ENCODE assay signal across 8 mouse cellular contexts in genomic region chr6:55396176-55396575, GRCm38 (mm10). TPM values are rescaled to one million over a fixed set of nuclear protein-coding genes. Genes with fewer than 3 reads are reported as not detected.
DNase-seq lines count a peak whose midpoint lies in the region; ATAC-seq and TF ChIP-seq lines count a peak whose summit lies in the region.

No protein-coding gene starts in this region.

- H3K4me1 ChIP-seq in liver, postnatal 0 days (ENCODE audit: insufficient read depth), result no peaks in the 10 kb centered on the region
- peaks cover 40% of the 10 kb centered on the region for H3K4me1 ChIP-seq in midbrain, embryonic 13.5 days (replicated peaks)

- WGBS in liver, postnatal 0 days (ENCODE audit: insufficient replicate concordance), result 43% methylated on average over 3 of the region's 3 CpGs
- 49% methylated on average over 3 of the region's 3 CpGs for WGBS in midbrain, embryonic 13.5 days

- 0 out of 2 replicates have a peak, but pooled peaks have one; percentile 11 for TF ChIP-seq CTCF in liver, postnatal 0 days (IDR thresholded peaks at IDR 0.05; ENCODE audit: low read depth)

- no peaks in the 10 kb centered on the region for H3K27me3 ChIP-seq in liver, postnatal 0 days (ENCODE audit: insufficient read depth, low read length)
- no peaks in the 10 kb centered on the region for H3K27me3 ChIP-seq in midbrain, embryonic 13.5 days

- H3K27ac ChIP-seq in liver, postnatal 0 days (ENCODE audit: low read depth), result no peak overlapping the region
- 0 out of 2 replicates have a peak overlapping the region, but pooled peaks have one; percentile 26 for H3K27ac ChIP-seq in midbrain, embryonic 13.5 days

- no peak for DNase-seq in liver, postnatal 0 days
- DNase-seq in liver, result no peak
- peak; percentile 54 for DNase-seq in embryo, embryonic 11 days
- peak; percentile 52 to 58 for DNase-seq in heart, postnatal 14 days
- peak; percentile 47 to 57 for DNase-seq in layer of hippocampus, postnatal 10 days (ENCODE audit: low spot score in 2 of 2)
- no peak for DNase-seq in spleen, postnatal 36 days (ENCODE audit: low spot score in 2 of 2)
- no peak for DNase-seq in thymus, postnatal 25 days

- no peaks in the 10 kb centered on the region for H3K9me3 ChIP-seq in liver, postnatal 0 days (ENCODE audit: low read length)
- no peaks in the 10 kb centered on the region for H3K9me3 ChIP-seq in midbrain, embryonic 13.5 days

- no peak overlapping the region for H3K4me2 ChIP-seq in liver, postnatal 0 days (ENCODE audit: low read depth, low read length)
- no peak overlapping the region for H3K4me2 ChIP-seq in midbrain, embryonic 13.5 days (replicated peaks)

- H3K36me3 ChIP-seq in liver, postnatal 0 days (replicated peaks; ENCODE audit: insufficient read depth, low read length), result no peaks in the 10 kb centered on the region
- H3K36me3 ChIP-seq in midbrain, embryonic 13.5 days, result no peaks in the 10 kb centered on the region

- H3K9ac ChIP-seq in liver, postnatal 0 days (replicated peaks), result no peak overlapping the region
- no peak overlapping the region for H3K9ac ChIP-seq in midbrain, embryonic 13.5 days (replicated peaks)

- no peak for ATAC-seq in liver, postnatal 0 days
- 0 out of 2 replicates have a peak, but pooled peaks have one; percentile 31 for ATAC-seq in midbrain, embryonic 13.5 days

- H3K4me3 ChIP-seq in liver, postnatal 0 days (ENCODE audit: low read depth, low read length), result no peak overlapping the region
- no peak overlapping the region for H3K4me3 ChIP-seq in midbrain, embryonic 13.5 days (replicated peaks)

- intact Hi-C loops in heart, postnatal 14 days (cut with DNase I), result loop anchor here (10.0 kb wide), 1 partner anchor 549 kb away; no protein-coding TSS in a partner anchor

- TF ChIP-seq EP300 in liver, postnatal 0 days (IDR thresholded peaks at IDR 0.05; ENCODE audit: low read depth), result no peak

RNA-seq across cellular contexts. Expression of gene Ghrhr, which starts 20.1 kb away (rescaled TPM):
- polyA plus RNA-seq in liver, postnatal 0 days (2015; fragmentation: Nextera tagmentation; extraction: Ambion mirVana), result 0.08 and 0.09 TPM in 2 replicates
- not detected for total RNA-seq in heart, postnatal 14 days (2021)
- not detected for total RNA-seq in layer of hippocampus, postnatal 10 days (2021)
- not detected in 2 replicates for polyA plus RNA-seq in midbrain, embryonic 13.5 days (2015; fragmentation: Nextera tagmentation; extraction: Ambion mirVana)

RNA-seq across cellular contexts. Expression of gene Adcyap1r1, which starts 55.6 kb away (rescaled TPM):
- polyA plus RNA-seq in liver, postnatal 0 days (2015; fragmentation: Nextera tagmentation; extraction: Ambion mirVana), result not detected in 2 replicates
- 1 to 10 TPM; 5.5 to 6.2 TPM for total RNA-seq in heart, postnatal 14 days (2021)
- 100 to 1,000 TPM; 162 to 166 TPM for total RNA-seq in layer of hippocampus, postnatal 10 days (2021)
- polyA plus RNA-seq in midbrain, embryonic 13.5 days (2015; fragmentation: Nextera tagmentation; extraction: Ambion mirVana), result 31.3 and 33.5 TPM in 2 replicates

RNA-seq across cellular contexts. Expression of gene Aqp1, which starts 59.9 kb away (rescaled TPM):
- 134 and 135 TPM in 2 replicates for polyA plus RNA-seq in liver, postnatal 0 days (2015; fragmentation: Nextera tagmentation; extraction: Ambion mirVana)
- total RNA-seq in heart, postnatal 14 days (2021), result 100 to 1,000 TPM; 397 to 446 TPM
- total RNA-seq in layer of hippocampus, postnatal 10 days (2021), result 1 to 10 TPM in 1 of 2 experiments, under 1 TPM in 1; 0.49 to 5.4 TPM
- 1.7 and 1.8 TPM in 2 replicates for polyA plus RNA-seq in midbrain, embryonic 13.5 days (2015; fragmentation: Nextera tagmentation; extraction: Ambion mirVana)

Comparison
In these comparisons a context has a peak if more than half of its experiments do, and no peak if none do; other contexts are left out.
1. DNase-seq: peak in embryo, embryonic 11 days (single experiment), heart, postnatal 14 days (2 of 2) and layer of hippocampus, postnatal 10 days (2 of 2); none in liver, postnatal 0 days (single experiment), liver (single experiment), spleen, postnatal 36 days (0 of 2) and thymus, postnatal 25 days (single experiment).
2. RNA of gene Adcyap1r1, which starts 55.6 kb away (total RNA-seq): 162 to 166 TPM in layer of hippocampus, postnatal 10 days; 5.5 to 6.2 TPM in heart, postnatal 14 days; every median in the first group is over 10 times any median in the second.
3. RNA of gene Aqp1, which starts 59.9 kb away (total RNA-seq): 397 to 446 TPM in heart, postnatal 14 days; 0.49 to 5.4 TPM in layer of hippocampus, postnatal 10 days; every median in the first group is over 10 times any median in the second.